Mouse (Mus musculus) CH12.LX (cell line): ENCODE data around the gene Hcrtr2. TPM values are rescaled to one million over a fixed set of nuclear protein-coding genes. Genes with fewer than 3 reads are reported as not detected.

ENCODE experiments used
- DNase-seq: peaks from one replicate; pipeline ENCODE4 v3.0.0-alpha.2; 2013; ENCODE audit errors: extremely low read depth
- H3K27ac ChIP-seq: 2 replicates; pipeline ENCODE4 v1.5.1; 2012; ENCODE audit warnings: low read depth, mild to moderate bottlenecking, control low read depth, moderate library complexity; ENCODE audit not compliant: insufficient read depth
- H3K27me3 ChIP-seq: replicated peaks from 2 replicates; pipeline ENCODE3; 2012; ENCODE audit warnings: inconsistent platforms
- H3K36me3 ChIP-seq, 2 experiments: replicated peaks in 1 of 2; 2 replicates each; pipeline versions ENCODE3 to v1.6.1; 2012; ENCODE audit warnings: inconsistent platforms in 1 of 2, low read length in 1 of 2, mild to moderate bottlenecking in 1 of 2, mixed read lengths in 1 of 2, moderate library complexity in 1 of 2; ENCODE audit not compliant: control insufficient read depth in 1 of 2, insufficient read depth in 1 of 2
- H3K4me1 ChIP-seq, 2 experiments: 2 replicates each; pipeline ENCODE4 v1.6.1; 2012; ENCODE audit warnings: inconsistent platforms in 1 of 2, moderate library complexity in 1 of 2; ENCODE audit not compliant: insufficient read depth in 2 of 2, control insufficient read depth in 1 of 2
- H3K4me2 ChIP-seq: 2 replicates; pipeline ENCODE4 v1.6.1; 2012; ENCODE audit warnings: low read depth, mild to moderate bottlenecking, control low read depth; ENCODE audit not compliant: poor library complexity, insufficient read depth, severe bottlenecking
- H3K4me3 ChIP-seq, 3 experiments: fragments of 150-350 bp in 1 of 3; sonication (generic) in 1 of 3; replicated peaks in 1 of 3; 2 replicates each; pipeline versions ENCODE3 to v1.5.1; 2011 to 2012; ENCODE audit warnings: low read depth in 2 of 3, low read length in 2 of 3, mild to moderate bottlenecking in 2 of 3, moderate library complexity in 2 of 3, control low read depth in 1 of 3, improper control_type of control experiment in 1 of 3, inconsistent platforms in 1 of 3, mixed read lengths in 1 of 3; ENCODE audit not compliant: poor library complexity in 1 of 3
- H3K79me2 ChIP-seq: replicated peaks from 2 replicates; pipeline ENCODE4 v1.6.1; 2012; ENCODE audit warnings: mild to moderate bottlenecking, moderate library complexity; ENCODE audit not compliant: control insufficient read depth, poor library complexity, insufficient read depth, severe bottlenecking; ENCODE audit errors: extremely low read depth
- H3K9ac ChIP-seq: 2 replicates; pipeline ENCODE4 v1.6.1; 2012; ENCODE audit warnings: low read depth, mild to moderate bottlenecking, control low read depth, moderate library complexity; ENCODE audit not compliant: insufficient read depth
- H3K9me3 ChIP-seq: replicated peaks from 2 replicates; pipeline ENCODE3; 2012; ENCODE audit warnings: low read length, inconsistent platforms, mixed read lengths
- CHD2 ChIP-seq: IDR thresholded peaks from 2 replicates; pipeline ENCODE4 v1.6.1; 2011; ENCODE audit warnings: low read length, improper control_type of control experiment
- EP300 ChIP-seq: IDR thresholded peaks from 2 replicates; pipeline ENCODE4 v1.6.1; 2011; ENCODE audit warnings: low read length, improper control_type of control experiment
- ETS1 ChIP-seq: conservative IDR thresholded peaks from 2 replicates; pipeline ENCODE4 v1.6.1; 2012; ENCODE audit warnings: low read depth, mild to moderate bottlenecking, inconsistent platforms, low read length, improper control_type of control experiment, moderate library complexity
- GABPA ChIP-seq: IDR thresholded peaks from 2 replicates; pipeline ENCODE4 v1.6.1; 2012; ENCODE audit warnings: low read depth, low read length, improper control_type of control experiment, inconsistent platforms; ENCODE audit not compliant: insufficient replicate concordance
- IRF4 ChIP-seq: IDR thresholded peaks from 2 replicates; pipeline ENCODE4 v1.6.1; 2014; ENCODE audit warnings: low read depth, mild to moderate bottlenecking, inconsistent platforms, low read length, improper control_type of control experiment
- JUND ChIP-seq: conservative IDR thresholded peaks from 2 replicates; pipeline ENCODE4 v1.6.1; 2011; ENCODE audit warnings: low read depth, low read length, improper control_type of control experiment
- KAT2A ChIP-seq: IDR thresholded peaks from 2 replicates; pipeline ENCODE4 v1.6.1; 2012; ENCODE audit warnings: low read length, improper control_type of control experiment, inconsistent platforms; ENCODE audit not compliant: insufficient replicate concordance
- MAX ChIP-seq: IDR thresholded peaks from 2 replicates; pipeline ENCODE4 v1.6.1; 2011; ENCODE audit warnings: low read length, improper control_type of control experiment
- MEF2A ChIP-seq: IDR thresholded peaks from 2 replicates; pipeline ENCODE4 v1.6.1; 2014; ENCODE audit warnings: low read depth, mild to moderate bottlenecking, inconsistent platforms, low read length, improper control_type of control experiment, borderline replicate concordance
- RAD21 ChIP-seq: IDR thresholded peaks from 2 replicates; pipeline ENCODE4 v1.6.1; 2011; ENCODE audit warnings: low read depth, mild to moderate bottlenecking, low read length, improper control_type of control experiment, moderate library complexity
- RCOR1 ChIP-seq: conservative IDR thresholded peaks from 2 replicates; pipeline ENCODE4 v1.6.1; 2012; ENCODE audit warnings: low read depth, mild to moderate bottlenecking, inconsistent platforms, low read length, improper control_type of control experiment
- SIN3A ChIP-seq: IDR thresholded peaks from 2 replicates; pipeline ENCODE4 v1.6.1; 2012; ENCODE audit warnings: low read length, improper control_type of control experiment, inconsistent platforms
- TBP ChIP-seq: conservative IDR thresholded peaks from 2 replicates; pipeline ENCODE4 v1.6.1; 2011; ENCODE audit warnings: low read depth, low read length, improper control_type of control experiment
- UBTF ChIP-seq: IDR thresholded peaks from 2 replicates; pipeline ENCODE4 v1.6.1; 2012; ENCODE audit warnings: low read depth, mild to moderate bottlenecking, inconsistent platforms, low read length, improper control_type of control experiment, moderate library complexity
- USF1 ChIP-seq: IDR thresholded peaks from 2 replicates; pipeline ENCODE4 v1.6.1; 2014; ENCODE audit warnings: low read depth, mild to moderate bottlenecking, inconsistent platforms, low read length, improper control_type of control experiment
- USF2 ChIP-seq: conservative IDR thresholded peaks from 2 replicates; pipeline ENCODE4 v1.6.1; 2011; ENCODE audit warnings: low read depth, low read length, improper control_type of control experiment
- ZKSCAN1 ChIP-seq: IDR thresholded peaks from 2 replicates; pipeline ENCODE4 v1.6.1; 2012; ENCODE audit warnings: low read depth, inconsistent platforms, low read length, improper control_type of control experiment, borderline replicate concordance
- ZMIZ1 ChIP-seq: IDR thresholded peaks from 2 replicates; pipeline ENCODE4 v1.6.1; 2012; ENCODE audit warnings: low read depth, mild to moderate bottlenecking, inconsistent platforms, low read length, improper control_type of control experiment
- dilution Hi-C: fragments of 300-500 bp; cut with MboI; formaldehyde crosslinking; loops from 2 replicates; pipeline ENCODE4 v1.14.3; 2020; ENCODE audit warnings: low sequenced_read_pairs; ENCODE audit not compliant: extremely low pct_unique_long_range_greater_than_20kb, extremely low pct_ligation_motif_present
- in situ Hi-C: fragments of 300-500 bp; cut with MboI; formaldehyde crosslinking; loops from 3 replicates; pipeline ENCODE4 v1.14.3; 2019; ENCODE audit warnings: low sequenced_read_pairs, low pct_ligation_motif_present, low pct_unique_long_range_greater_than_20kb, mixed read lengths
- polyA plus RNA-seq: library from polyadenylated mRNA; unstranded; fragments of >175 nt; gene quantifications from 2 replicates; pipeline ENCODE4 v1.2.1, GENCODE M21; 2012; ENCODE audit warnings: low read depth; ENCODE audit not compliant: insufficient read length
- total RNA-seq, 2 experiments: library from RNA; depleted of rRNA; stranded (reverse); fragments of 300-350 nt in 1 of 2; fragments of >200 nt in 1 of 2; gene quantifications; 2 replicates each; pipeline ENCODE4 v1.2.3; 2012 to 2014

The Hcrtr2 gene
- total and polyA plus RNA-seq, 3 experiments, result not detected

- H3K4me1 ChIP-seq, result no peaks in the 10 kb centered on the region
- in situ Hi-C loops, result no loop called here
- dilution Hi-C loops, result no loop called here
Observed at GRCm38 (mm10) chr9:76217178-76217975, 106.3 kb downstream of the Hcrtr2 start.

GRCm38 (mm10) chr9:76214678-76215077 lies 109.0 kb downstream of the Hcrtr2 start:
- no peaks in the 10 kb centered on the region for H3K4me1 ChIP-seq
- dilution Hi-C loops, result no loop called here
- H3K9me3 ChIP-seq, result no peaks in the 10 kb centered on the region
- no peak overlapping the region for H3K4me3 ChIP-seq
- in situ Hi-C loops, result no loop called here
- no peaks in the 10 kb centered on the region for H3K27me3 ChIP-seq
- H3K79me2 ChIP-seq, result no peaks in the 10 kb centered on the region
- TF ChIP-seq ZMIZ1 (no peak), USF1 (no peak), MAX (no peak), IRF4 (no peak), TBP (no peak), USF2 (no peak), RAD21 (no peak), RCOR1 (no peak), MEF2A (no peak), UBTF (no peak), SIN3A (no peak), ETS1 (no peak)
- H3K27ac ChIP-seq, result no peak overlapping the region
- DNase-seq, result no peak
- H3K36me3 ChIP-seq, result no peaks in the 10 kb centered on the region
- H3K4me2 ChIP-seq, result no peak overlapping the region
- no peak overlapping the region for H3K9ac ChIP-seq

More at GRCm38 (mm10) chr9:76217178-76217975, 106.3 kb downstream of the Hcrtr2 start:
- no peak for DNase-seq
- Histone ChIP-seq H3K79me2 (no peaks in the 10 kb centered on the region), H3K36me3 (no peaks in the 10 kb centered on the region), H3K4me2 (no peak overlapping the region), H3K9ac (no peak overlapping the region), H3K4me3 (no peak overlapping the region), H3K27me3 (no peaks in the 10 kb centered on the region), H3K27ac (no peak overlapping the region), H3K9me3 (no peaks in the 10 kb centered on the region)
- TF ChIP-seq JUND (no peak), KAT2A (no peak), ZKSCAN1 (no peak), RCOR1 (no peak), IRF4 (no peak), GABPA (no peak), CHD2 (no peak), EP300 (no peak)
